8 mouse cellular contexts compared by ENCODE assay signal in genomic region chr4:97751030-97751482, GRCm38 (mm10). TPM values are rescaled to one million over a fixed set of nuclear protein-coding genes. Genes with fewer than 3 reads are reported as not detected.
DNase-seq lines count a peak whose midpoint lies in the region; ATAC-seq lines count a peak whose summit lies in the region.

No protein-coding gene starts in this region.

- no peaks in the 10 kb centered on the region for H3K9me3 ChIP-seq in hindbrain, embryonic 11.5 days (ENCODE audit: control insufficient read depth, low read length)

- 0 out of 2 replicates have a peak overlapping the region, but pooled peaks have one; percentile 36 for H3K27ac ChIP-seq in hindbrain, embryonic 11.5 days (ENCODE audit: low read depth, low read length)

- H3K27me3 ChIP-seq in hindbrain, embryonic 11.5 days (ENCODE audit: control insufficient read depth, insufficient read depth, low read length), result peaks cover 23% of the 10 kb centered on the region

- H3K4me1 ChIP-seq in hindbrain, embryonic 11.5 days (replicated peaks; ENCODE audit: control insufficient read depth, insufficient read depth, low read length), result peaks cover 7% of the 10 kb centered on the region; the same call in 1 of the 2 replicates

- H3K9ac ChIP-seq in hindbrain, embryonic 11.5 days (ENCODE audit: low read depth, low read length), result peak overlapping the region; percentile 57

- WGBS in hindbrain, embryonic 11.5 days, result under 1% methylated on average over 20 of the region's 20 CpGs

- H3K36me3 ChIP-seq in hindbrain, embryonic 11.5 days (ENCODE audit: control insufficient read depth, insufficient read depth, low read length), result no peaks in the 10 kb centered on the region

- DNase-seq in R1 (ENCODE audit: low read depth, low spot score), result peak; percentile 92
- peak; percentile 94 to 99 for DNase-seq in cerebellum, postnatal 14 days
- peak; percentile 73 to 86 for DNase-seq in frontal cortex, postnatal 10 days (ENCODE audit: low spot score in 2 of 2)
- peak; percentile 96 for DNase-seq in hindbrain, embryonic 11.5 days (ENCODE audit: low spot score)
- DNase-seq in layer of hippocampus, postnatal 14 days (ENCODE audit: low spot score in 2 of 2), result peak; percentile 87 to 92
- DNase-seq in lung, postnatal 10 days, result peak; percentile 97
- DNase-seq in ovary, postnatal 14 days (ENCODE audit: low spot score), result peak; percentile 87
- peak; percentile 92 for DNase-seq in thymus, postnatal 14 days

- H3K4me3 ChIP-seq in hindbrain, embryonic 11.5 days (ENCODE audit: low read depth, low read length), result peak overlapping the region; percentile 34

- peak; percentile 79 for ATAC-seq in hindbrain, embryonic 11.5 days (ENCODE audit: low FRiP score)

- H3K4me2 ChIP-seq in hindbrain, embryonic 11.5 days (replicated peaks; ENCODE audit: low read depth, low read length), result peak overlapping the region; percentile 87

RNA-seq across cellular contexts. Expression of gene Nfia, which starts 21.5 kb away (rescaled TPM):
- polyA plus RNA-seq in hindbrain, embryonic 11.5 days (2014; fragmentation: Nextera tagmentation; extraction: Ambion mirVana), result 29.8 and 45.6 TPM in 2 replicates
- 100 to 1,000 TPM; 131 to 132 TPM for total RNA-seq in layer of hippocampus, postnatal 14 days (2021)

RNA-seq across cellular contexts. Expression of gene E130114P18Rik, which starts 26.8 kb away (rescaled TPM):
- polyA plus RNA-seq in hindbrain, embryonic 11.5 days (2014; fragmentation: Nextera tagmentation; extraction: Ambion mirVana), result 28.5 and 36.5 TPM in 2 replicates
- total RNA-seq in layer of hippocampus, postnatal 14 days (2021), result 10 to 100 TPM in 1 of 2 experiments, 1 to 10 TPM in 1; 8.4 to 11.7 TPM

Comparison
In these comparisons a context has a peak if more than half of its experiments do, and no peak if none do; other contexts are left out.
1. Peak in every context shown above with its lines: DNase-seq, ATAC-seq, H3K4me3 ChIP-seq and H3K27ac ChIP-seq.